Mouse (Mus musculus): ENCODE measurements around the gene A2m.

The A2m gene

DNA sequence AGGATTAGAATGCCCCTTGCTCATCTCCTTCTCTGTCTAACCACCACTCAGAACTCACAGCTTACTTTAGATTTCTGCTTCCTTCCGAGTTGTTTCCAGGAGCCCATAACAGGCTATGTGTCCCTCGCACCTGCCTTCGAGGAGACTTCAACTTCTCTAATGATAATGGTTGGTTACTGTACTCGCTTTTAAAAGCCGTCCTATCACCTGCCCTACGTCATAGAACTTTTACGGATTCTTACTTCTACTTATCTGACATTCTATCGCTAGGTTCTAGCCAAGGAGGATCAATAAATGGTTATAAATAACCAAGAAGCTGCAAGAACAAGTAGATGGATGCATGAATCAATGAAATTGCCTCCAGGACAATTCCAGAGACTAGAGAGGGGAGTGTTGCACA is at the start of gene A2m:
A2m (plus strand) TSS at position 301 of the 400 bp plus-strand sequence.
- in situ Hi-C loops (cut with MboI; ENCODE audit: unreplicated experiment in 2 of 2): no loop called here

DNA sequence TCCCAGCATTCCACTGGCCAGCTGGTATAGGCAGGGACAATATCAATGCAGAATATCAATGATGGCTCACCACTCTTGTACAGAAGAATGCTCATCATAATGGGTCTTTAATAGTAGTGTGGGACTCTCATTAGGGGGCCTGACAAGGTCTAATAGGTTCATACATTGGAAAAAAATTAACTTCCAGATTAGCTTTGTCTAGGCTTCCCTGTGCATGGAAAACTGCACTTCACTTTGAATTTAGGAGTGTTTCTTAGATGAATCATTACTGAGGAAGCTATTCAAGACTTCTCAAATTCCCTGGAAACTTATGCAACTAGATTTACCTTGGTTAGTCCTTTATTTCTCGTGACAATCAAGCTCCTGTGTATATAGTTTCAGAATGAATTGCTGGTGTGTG is 45.0 kb upstream of the A2m start:
- in situ Hi-C loops (cut with MboI; ENCODE audit: unreplicated experiment in 2 of 2): no loop called here

DNA sequence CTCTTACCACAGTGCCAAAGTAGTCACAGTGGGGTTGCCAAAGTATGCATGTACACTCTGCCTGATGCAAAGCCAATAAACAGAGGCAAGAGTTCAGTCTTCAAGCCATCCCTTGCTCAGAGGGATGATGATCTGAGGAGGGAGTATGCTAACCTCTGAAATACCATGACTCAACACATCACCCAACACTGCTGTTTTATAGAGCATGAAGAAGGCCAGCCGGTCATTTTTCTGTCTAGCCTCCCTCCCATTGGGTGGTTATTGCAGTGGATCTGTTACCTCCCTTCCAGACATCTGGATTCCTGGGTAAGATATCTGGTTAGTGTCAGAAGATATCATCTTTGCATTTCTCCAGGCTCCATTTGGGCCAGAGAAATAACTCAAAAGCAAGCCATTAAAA is 34.2 kb upstream of the A2m start:
- in situ Hi-C loops (cut with MboI; ENCODE audit: unreplicated experiment in 2 of 2): no loop called here

DNA sequence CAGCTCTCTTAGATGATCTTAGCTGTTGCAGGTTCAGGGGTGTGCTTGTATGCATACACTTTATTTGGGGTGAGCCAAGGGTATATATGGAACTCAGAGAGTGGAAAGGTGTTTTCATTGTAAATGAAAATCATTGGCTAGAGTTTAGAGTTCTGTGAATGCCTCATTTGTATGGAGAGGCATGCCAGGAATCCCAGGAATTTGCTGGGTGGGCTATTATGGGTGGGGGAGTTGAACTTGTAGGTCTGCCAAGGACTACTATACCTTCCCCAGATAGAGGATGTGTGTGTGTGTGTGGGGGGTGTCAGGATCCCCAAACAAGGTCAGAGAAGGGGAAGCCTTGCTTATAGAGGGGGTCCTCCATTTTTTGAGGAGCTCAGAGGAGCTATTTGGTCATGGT is 27.3 kb upstream of the A2m start:
- in situ Hi-C loops (cut with MboI; ENCODE audit: unreplicated experiment in 2 of 2): no loop called here

DNA sequence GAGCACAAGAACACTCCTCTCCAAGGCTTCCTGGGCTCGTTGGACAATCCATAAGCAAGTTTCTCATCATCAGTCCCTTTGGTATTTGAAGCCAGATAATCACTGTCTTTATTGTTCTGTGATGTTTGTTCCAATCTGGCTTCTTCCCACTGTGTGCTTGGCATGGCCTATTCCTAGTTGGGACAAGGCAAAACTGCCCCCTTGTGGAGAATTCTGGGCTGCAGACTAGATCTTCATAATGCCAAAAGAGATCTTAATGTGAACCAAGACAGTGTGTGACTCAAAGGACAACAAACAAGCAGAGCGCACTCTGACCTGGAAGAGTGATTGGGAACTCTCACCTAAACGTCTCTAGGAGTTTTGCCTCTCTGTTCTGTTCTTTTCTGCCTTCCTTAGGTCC is 23.4 kb upstream of the A2m start:
- in situ Hi-C loops (cut with MboI; ENCODE audit: unreplicated experiment in 2 of 2): no loop called here

DNA sequence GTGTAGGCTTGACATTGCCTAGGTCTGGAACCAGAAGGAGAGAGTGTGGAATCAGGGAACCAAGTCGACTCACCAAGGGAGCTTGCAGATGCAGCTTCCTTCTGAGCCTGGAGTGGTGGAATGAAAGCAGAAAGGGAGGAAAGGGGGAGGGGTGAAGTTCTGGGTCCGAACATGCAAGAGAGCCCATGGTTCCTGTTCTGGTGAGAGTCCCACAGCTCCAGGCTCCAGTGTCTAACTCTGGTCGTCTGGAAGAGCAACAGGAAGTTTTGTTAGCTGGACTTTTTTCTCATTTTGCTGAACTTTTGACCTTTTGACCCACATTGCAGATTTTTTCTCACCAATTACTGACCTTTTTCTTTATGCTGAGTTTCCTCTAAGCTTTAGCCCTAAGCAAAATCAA is 17.7 kb upstream of the A2m start:
- in situ Hi-C loops (cut with MboI; ENCODE audit: unreplicated experiment in 2 of 2): no loop called here

DNA sequence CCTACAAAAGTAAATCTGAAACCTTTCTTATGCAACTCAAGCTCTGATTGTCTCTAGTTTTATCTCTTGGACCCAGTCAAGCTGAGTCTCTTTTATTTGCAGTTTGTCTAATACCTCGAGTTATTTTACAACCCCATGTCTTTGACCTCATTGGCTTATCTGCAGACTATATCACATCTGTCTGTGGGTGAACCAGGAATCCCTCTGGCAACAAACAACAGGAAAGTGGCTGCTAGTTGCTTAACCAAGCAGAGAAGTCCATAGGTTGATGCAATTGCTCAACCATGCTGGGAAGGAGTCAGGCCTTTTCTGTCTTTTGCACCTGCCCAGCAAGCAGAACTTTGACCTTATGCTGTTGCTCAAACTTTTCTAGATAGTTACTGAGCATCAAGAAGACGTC is 12.7 kb upstream of the A2m start:
- in situ Hi-C loops (cut with MboI; ENCODE audit: unreplicated experiment in 2 of 2): no loop called here

DNA sequence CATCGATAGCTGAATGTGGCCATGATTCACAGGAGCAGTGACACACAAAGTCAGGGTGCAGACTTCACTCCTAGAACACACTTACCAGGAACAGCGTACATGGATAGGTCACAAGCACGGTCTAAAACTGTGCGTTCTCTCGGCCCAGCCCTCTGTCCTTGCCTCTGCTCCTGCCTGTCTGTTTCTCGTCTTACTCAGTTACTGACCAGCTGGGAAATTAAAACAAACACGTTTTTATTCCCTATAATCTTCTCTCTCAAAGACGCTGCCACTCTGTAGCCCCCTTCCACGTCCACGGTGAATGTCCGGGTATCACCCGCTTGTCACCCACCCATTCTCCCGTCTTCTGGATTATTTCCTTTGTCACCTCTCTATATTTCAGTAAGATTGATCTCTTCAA is 656 bp upstream of the A2m start:
- in situ Hi-C loops (cut with MboI; ENCODE audit: unreplicated experiment in 2 of 2): no loop called here

DNA sequence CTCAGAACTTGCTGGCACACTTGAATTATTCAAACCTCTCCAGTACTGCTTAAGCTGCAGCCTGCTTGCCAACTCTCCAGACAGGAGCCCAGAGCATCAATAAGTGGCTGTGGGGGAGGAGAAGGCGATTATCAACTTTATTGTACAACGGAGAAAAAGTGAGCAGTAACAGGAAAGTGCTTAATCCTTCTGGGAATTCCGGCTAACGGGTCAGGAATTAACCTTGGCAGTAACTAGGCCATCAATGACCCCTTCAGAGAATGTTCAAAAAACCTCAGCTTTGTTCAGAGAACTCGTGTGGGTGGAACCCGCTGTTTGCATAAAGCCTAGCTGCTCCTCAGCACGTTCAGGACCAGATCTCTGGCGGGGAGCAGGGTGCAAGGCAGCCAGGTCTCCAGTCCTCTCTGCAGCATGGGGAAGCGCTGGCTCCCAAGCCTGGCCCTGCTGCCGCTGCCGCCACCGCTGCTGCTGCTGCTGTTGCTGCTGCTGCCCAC is 749 bp downstream of the A2m start:
- in situ Hi-C loops (cut with MboI; ENCODE audit: unreplicated experiment in 2 of 2): no loop called here

DNA sequence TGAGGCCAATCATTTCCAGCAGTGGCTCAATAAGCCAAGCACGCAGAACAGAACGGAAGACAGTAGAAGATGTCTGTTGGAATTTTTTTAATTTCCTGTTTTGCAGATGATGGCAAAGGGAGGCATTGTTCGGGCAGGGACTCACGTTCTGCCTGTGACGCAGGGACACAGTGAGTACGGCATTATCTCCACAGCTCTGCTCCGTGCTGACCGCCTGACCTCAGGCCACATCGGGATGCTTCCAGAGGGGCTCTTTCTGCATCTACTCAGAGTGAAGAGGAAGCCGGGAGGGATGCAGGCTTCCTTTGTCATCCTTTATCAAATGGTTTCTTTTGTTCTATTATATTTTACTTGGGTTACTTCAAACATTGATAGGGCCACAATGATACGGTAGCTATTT is 13.3 kb downstream of the A2m start:
- in situ Hi-C loops (cut with MboI; ENCODE audit: unreplicated experiment in 2 of 2): no loop called here

Measured in v-Abl transformed pro-B cells (cell line).